Comparison of ENCODE assay signal across 16 mouse cellular contexts in genomic region chr13:97918117-97918900, GRCm38 (mm10).
DNase-seq lines count a peak whose midpoint lies in the region; ATAC-seq and TF ChIP-seq lines count a peak whose summit lies in the region.
"Had no signal": no experiment of that assay in that cellular context is flagged by ENCODE, and none has a peak within 500 bp of the region (broad histone marks: within the 10 kb centered on the region; RNA-seq: fewer than 3 reads in every experiment).

No protein-coding gene starts in this region.

- no peak; the same call in 1 of the 2 replicates for ATAC-seq in forebrain, embryonic 15.5 days (replicated peaks)
- no peak for ATAC-seq in forebrain, embryonic 12.5 days (ENCODE audit: low FRiP score)
- ATAC-seq in intestine, postnatal 0 days: no peak

- H3K4me1 ChIP-seq in forebrain, embryonic 15.5 days: peaks cover 24% of the 10 kb centered on the region
- H3K4me1 ChIP-seq in forebrain, embryonic 12.5 days: peaks cover 6% of the 10 kb centered on the region
- H3K4me1 ChIP-seq in intestine, postnatal 0 days (replicated peaks; ENCODE audit: control insufficient read depth, insufficient read depth, low read length): no peaks in the 10 kb centered on the region

- 49% methylated on average over 12 of the region's 12 CpGs for WGBS in forebrain, embryonic 15.5 days
- 74% methylated on average over 12 of the region's 12 CpGs for WGBS in forebrain, embryonic 12.5 days
- 80% methylated on average over 12 of the region's 12 CpGs for WGBS in intestine, postnatal 0 days

- H3K4me3 ChIP-seq in forebrain, embryonic 15.5 days: no peak overlapping the region
- H3K4me3 ChIP-seq in forebrain, embryonic 12.5 days (replicated peaks): no peak overlapping the region
- no peak overlapping the region for H3K4me3 ChIP-seq in intestine, postnatal 0 days (ENCODE audit: low read depth, low read length)
- H3K4me3 ChIP-seq: heart, adult 2 months; limb, embryonic 15.5 days had no signal

- peak overlapping the region; percentile 76 for H3K27ac ChIP-seq in forebrain, embryonic 15.5 days (replicated peaks)
- no peak overlapping the region for H3K27ac ChIP-seq in forebrain, embryonic 12.5 days
- H3K27ac ChIP-seq in intestine, postnatal 0 days (ENCODE audit: low read depth, low read length): no peak overlapping the region
- H3K27ac ChIP-seq: heart, adult 2 months; limb, embryonic 15.5 days had no signal

- peak; percentile 31 for DNase-seq in layer of hippocampus, adult 11-12 months (ENCODE audit: low spot score)
- DNase-seq in layer of hippocampus, adult 8-10 months (ENCODE audit: low spot score in 2 of 2): no peak
- peak; percentile 51 to 81 for DNase-seq in right cerebral cortex, postnatal 10 days (ENCODE audit: low spot score in 2 of 2)
- no peak for DNase-seq in right cerebral cortex, postnatal 14 days
- peak; percentile 51 for DNase-seq in telencephalon, adult 2 months (ENCODE audit: low read depth, low spot score)
- DNase-seq: adrenal gland, adult 2 months; cerebellum, postnatal 25 days; heart, adult 2 months; lung, adult 18-20 months; lung, postnatal 4 days; right cerebral cortex, postnatal 25 days; thymus, adult 18-20 months had no signal

- H3K9me3 ChIP-seq in forebrain, embryonic 15.5 days: no peaks in the 10 kb centered on the region
- no peaks in the 10 kb centered on the region for H3K9me3 ChIP-seq in forebrain, embryonic 12.5 days
- no peaks in the 10 kb centered on the region for H3K9me3 ChIP-seq in intestine, postnatal 0 days (ENCODE audit: control insufficient read depth)
- H3K9me3 ChIP-seq: limb, embryonic 15.5 days had no signal

- no peaks in the 10 kb centered on the region for H3K36me3 ChIP-seq in forebrain, embryonic 15.5 days
- no peaks in the 10 kb centered on the region for H3K36me3 ChIP-seq in forebrain, embryonic 12.5 days (replicated peaks)
- H3K36me3 ChIP-seq in intestine, postnatal 0 days (ENCODE audit: control insufficient read depth, insufficient read depth): no peaks in the 10 kb centered on the region
- H3K36me3 ChIP-seq: limb, embryonic 15.5 days had no signal

- H3K9ac ChIP-seq in forebrain, embryonic 15.5 days (replicated peaks): no peak overlapping the region
- H3K9ac ChIP-seq in forebrain, embryonic 12.5 days: no peak overlapping the region
- H3K9ac ChIP-seq in intestine, postnatal 0 days (ENCODE audit: low read depth, low read length): no peak overlapping the region
- H3K9ac ChIP-seq: limb, embryonic 15.5 days had no signal

- H3K27me3 ChIP-seq in forebrain, embryonic 15.5 days: no peaks in the 10 kb centered on the region
- H3K27me3 ChIP-seq in forebrain, embryonic 12.5 days: no peaks in the 10 kb centered on the region; the same call in 1 of the 2 replicates
- no peaks in the 10 kb centered on the region for H3K27me3 ChIP-seq in intestine, postnatal 0 days (replicated peaks; ENCODE audit: control insufficient read depth, insufficient read depth, low read length)
- H3K27me3 ChIP-seq: limb, embryonic 15.5 days had no signal

- H3K4me2 ChIP-seq in forebrain, embryonic 15.5 days (replicated peaks): no peak overlapping the region
- H3K4me2 ChIP-seq in forebrain, embryonic 12.5 days: no peak overlapping the region
- no peak overlapping the region for H3K4me2 ChIP-seq in intestine, postnatal 0 days (replicated peaks; ENCODE audit: low read depth)
- H3K4me2 ChIP-seq: limb, embryonic 15.5 days had no signal

- TF ChIP-seq CTCF in intestine, postnatal 0 days (IDR thresholded peaks at IDR 0.05; ENCODE audit: low read depth): no peak

Comparison
In these comparisons a context has a peak if more than half of its experiments do, and no peak if none do; other contexts are left out.
1. DNase-seq: peak in layer of hippocampus, adult 11-12 months (single experiment), right cerebral cortex, postnatal 10 days (2 of 2) and telencephalon, adult 2 months (single experiment); none in layer of hippocampus, adult 8-10 months (0 of 2) and right cerebral cortex, postnatal 14 days (single experiment).